Mouse (Mus musculus) ES-Bruce4 (cell line): ENCODE measurements around the gene Paqr7.

Experiments
- CTCF ChIP-seq: IDR thresholded peaks from one replicate; pipeline ENCODE4 v1.8.1; 2011; ENCODE audit warnings: low read depth, low read length
- EP300 ChIP-seq: IDR thresholded peaks from 2 replicates; pipeline ENCODE4 v1.6.1; 2011; ENCODE audit warnings: low read depth, low read length; ENCODE audit not compliant: insufficient read depth

- TF ChIP-seq EP300 (no peak), CTCF (no peak)
Observed at GRCm38 (mm10) chr4:134488211-134488610, 8.3 kb upstream of the Paqr7 start.
